Mouse (Mus musculus) MN1 (cell line): ENCODE results near the gene Rnf25.
A peak's percentile ranks its signal among the peaks of the same experiment; 100 is the strongest.

Experiments
- DNase-seq: peaks from one replicate; pipeline ENCODE4 v3.0.0-alpha.2; 2016; ENCODE audit warnings: low spot score

Rnf25 gene

DNA sequence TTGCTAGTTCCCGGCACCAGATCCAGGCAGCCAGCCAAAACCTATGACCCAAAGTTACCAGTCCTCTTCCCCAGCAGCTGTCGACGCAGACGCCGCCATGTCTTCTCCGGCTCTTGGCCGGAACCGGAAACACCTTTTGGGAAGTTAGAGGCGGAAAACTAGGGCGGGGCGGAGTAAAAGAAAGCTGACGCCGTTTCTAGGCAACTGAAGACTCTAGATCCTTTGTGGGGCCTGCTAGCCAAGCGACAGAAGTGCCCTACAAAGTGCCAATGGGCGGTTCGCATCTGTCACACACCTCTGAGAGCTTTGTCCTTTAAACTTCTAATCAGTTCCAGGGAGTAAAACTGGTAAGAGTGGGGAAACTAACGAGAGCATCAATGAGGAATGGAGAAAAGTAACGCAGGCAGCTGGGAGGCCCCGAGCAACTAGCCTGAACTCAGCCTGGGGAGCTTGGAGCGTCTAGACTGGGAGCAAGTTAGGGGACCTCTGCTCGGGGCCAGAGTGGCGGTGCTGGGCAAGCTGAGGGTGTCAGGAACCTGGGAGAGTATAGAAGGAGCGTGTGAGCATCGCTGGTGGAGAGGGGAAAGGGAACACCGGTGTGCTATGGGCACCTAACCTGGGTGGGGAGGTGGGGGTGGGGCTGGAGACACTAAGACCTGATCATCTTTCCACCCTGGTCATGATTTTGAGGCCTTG is at the start of gene Rnf25, which contains the start of gene Stk36:
TSS of gene Rnf25 (minus strand) at position 131 of the 696 bp plus-strand sequence.
TSS of gene Stk36 (plus strand) at position 179 of the 696 bp plus-strand sequence.
- peak; percentile 91 for DNase-seq

- peak; percentile 46 for DNase-seq
These were observed 42.7 kb upstream of the Rnf25 start for GRCm38 (mm10) chr1:74643926-74644325.

DNA sequence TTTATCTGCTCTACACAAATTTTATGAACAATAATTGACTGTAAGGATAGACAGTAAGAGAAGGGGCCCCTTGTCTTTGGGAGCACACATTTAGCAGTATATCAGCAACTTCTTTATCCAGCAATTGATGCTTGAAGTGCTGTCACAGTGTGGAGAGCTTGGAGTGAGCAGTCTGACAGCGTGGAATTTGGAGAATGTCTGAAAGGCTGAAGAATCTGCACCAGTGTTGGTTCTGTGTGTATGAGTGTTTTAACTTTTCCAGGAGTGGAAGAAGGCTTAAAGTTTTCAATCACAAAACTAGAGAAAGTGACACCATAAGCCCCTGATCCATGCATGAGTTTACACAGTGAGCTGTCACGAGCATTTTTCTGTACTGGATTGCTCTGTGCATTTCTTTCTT is 42.3 kb upstream of the Rnf25 start:
- DNase-seq = no peak

DNA sequence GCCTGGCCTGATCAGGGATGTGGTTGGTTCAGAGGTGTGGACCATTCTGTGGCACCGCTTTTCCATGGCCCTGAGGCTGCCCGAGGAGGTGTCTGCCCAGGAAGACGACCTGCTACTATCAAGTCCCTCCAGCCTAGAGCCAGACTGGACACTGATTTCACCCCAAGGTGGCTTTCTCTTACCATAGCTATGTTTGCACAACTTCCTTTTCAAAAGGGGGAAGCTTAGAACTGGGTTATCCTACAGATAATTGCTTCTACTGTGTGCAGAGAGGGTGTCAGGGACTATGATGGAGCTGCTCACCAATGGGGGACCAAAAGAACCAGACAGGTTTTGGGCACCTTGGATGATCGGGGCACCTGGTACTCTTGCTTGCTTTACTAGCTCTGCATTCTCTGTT is 31.5 kb upstream of the Rnf25 start:
- no peak for DNase-seq

DNA sequence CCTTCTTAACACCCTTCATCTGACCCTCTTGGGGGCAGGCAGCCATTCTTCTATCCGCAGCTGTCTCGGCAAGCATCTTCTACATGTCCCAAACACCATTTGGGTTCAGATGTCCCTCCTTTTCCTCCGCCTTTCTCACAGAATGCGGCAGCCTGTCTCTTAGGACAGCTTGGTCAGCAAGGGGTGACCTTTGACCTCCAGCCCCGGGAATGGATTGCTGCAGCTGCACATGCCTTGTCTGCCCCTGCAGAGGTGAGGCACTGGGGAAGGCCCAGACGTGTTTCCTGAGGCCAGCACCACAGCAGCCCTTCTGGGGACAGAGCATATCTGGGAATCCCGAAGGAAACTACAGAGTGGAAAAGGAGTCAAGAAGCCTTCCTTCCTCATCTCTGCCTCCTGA is 26.8 kb upstream of the Rnf25 start:
- no peak for DNase-seq

DNA sequence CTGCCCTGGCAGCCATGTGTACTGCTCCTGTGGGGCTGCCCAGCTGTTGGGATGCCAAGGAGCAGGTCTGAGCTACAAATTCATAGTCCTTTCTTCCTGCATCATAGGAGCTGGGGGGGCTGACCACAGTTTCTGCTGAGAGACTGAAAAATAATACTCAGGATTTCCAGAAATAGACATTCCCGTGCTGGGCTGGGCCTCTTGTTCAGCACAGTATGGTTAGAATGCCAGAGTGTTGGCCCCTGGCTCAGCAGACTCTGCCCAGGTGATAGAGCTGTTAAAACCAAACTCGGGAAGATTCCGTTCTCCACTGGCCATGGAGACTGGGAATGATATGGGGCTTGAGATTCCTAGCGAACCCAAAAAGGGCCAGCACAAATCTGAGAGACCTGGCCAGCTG is 24.9 kb upstream of the Rnf25 start:
- no peak for DNase-seq

- no peak for DNase-seq
These were observed 23.0 kb upstream of the Rnf25 start for GRCm38 (mm10) chr1:74624183-74624582.

DNA sequence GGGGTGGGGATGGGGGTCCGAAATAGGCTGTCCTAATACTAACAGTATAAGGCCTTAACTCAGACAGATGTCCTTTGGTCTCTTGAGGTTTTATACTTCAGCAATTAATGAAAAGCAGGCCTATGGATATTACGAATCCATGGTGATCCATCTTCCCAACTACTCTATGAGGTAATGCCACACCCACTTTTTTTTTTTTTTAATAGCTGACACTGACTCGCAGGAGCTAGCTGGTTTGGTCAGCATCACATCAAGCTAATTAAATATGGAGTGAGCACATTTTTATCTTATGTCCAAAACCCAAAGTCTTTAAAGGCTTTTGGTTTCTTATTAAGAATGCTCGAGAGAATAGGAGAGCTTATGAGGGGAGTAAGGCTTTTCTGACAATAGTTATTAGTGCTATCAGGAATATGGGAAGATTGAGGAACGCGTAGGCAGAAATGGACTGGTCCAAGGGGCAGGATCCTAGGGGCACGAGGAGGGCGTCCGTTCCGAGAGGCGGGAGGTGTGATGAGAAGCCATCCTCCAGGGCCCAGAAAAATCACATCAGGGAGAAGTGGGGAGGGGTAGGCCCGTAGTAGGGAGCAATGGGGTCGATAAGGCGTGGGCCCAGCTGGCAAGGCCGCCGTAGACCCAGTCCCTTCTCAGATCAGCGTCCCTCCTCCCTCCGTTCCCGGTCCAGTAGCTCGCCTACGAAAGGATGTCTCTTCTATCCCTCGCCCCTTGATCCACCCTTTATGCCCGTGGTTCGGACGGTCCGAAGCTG is 513 bp downstream of the Rnf25 start:
- DNase-seq = peak; percentile 83

- DNase-seq = no peak
These were observed 6.8 kb downstream of the Rnf25 start for GRCm38 (mm10) chr1:74594434-74594833.

- DNase-seq = peak; percentile 99
These were observed 13.3 kb downstream of the Rnf25 start, which contains the start of the genes Zfp142 and Bcs1l for GRCm38 (mm10) chr1:74587773-74588445. Zfp142 (minus strand) TSS chr1:74588246. Bcs1l (plus strand) TSS chr1:74588289.

DNA sequence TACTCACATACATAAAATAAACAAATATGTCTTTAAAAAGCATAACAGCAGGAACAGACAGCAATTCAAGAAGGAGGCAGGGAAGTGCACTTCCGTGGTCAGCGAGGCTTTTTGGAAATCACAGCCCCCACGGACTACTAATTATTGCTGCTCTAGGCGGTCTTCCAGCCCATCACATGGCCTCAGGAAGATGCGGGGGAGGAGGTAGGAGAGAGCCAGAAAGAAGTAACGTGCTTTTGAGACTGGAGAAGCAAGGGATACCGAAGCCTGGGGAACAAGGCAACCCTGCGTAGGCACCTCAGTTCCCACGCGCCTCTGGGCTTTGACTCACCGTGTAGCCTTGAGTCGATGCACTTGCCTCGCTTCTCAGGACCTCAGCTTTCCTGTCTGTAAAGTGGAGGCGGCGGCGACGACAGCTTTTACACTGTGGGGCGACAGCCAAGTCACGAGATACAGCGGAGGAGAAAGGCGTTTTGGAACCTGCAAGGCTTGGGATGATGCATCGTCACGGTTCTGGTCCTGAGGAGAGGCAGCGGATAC is 13.9 kb downstream of the Rnf25 start:
- DNase-seq = no peak

GRCm38 (mm10) chr1:74584616-74585398 is 16.4 kb downstream of the Rnf25 start:
- DNase-seq = no peak

GRCm38 (mm10) chr1:74582621-74583020 is 18.6 kb downstream of the Rnf25 start:
- DNase-seq = no peak

DNA sequence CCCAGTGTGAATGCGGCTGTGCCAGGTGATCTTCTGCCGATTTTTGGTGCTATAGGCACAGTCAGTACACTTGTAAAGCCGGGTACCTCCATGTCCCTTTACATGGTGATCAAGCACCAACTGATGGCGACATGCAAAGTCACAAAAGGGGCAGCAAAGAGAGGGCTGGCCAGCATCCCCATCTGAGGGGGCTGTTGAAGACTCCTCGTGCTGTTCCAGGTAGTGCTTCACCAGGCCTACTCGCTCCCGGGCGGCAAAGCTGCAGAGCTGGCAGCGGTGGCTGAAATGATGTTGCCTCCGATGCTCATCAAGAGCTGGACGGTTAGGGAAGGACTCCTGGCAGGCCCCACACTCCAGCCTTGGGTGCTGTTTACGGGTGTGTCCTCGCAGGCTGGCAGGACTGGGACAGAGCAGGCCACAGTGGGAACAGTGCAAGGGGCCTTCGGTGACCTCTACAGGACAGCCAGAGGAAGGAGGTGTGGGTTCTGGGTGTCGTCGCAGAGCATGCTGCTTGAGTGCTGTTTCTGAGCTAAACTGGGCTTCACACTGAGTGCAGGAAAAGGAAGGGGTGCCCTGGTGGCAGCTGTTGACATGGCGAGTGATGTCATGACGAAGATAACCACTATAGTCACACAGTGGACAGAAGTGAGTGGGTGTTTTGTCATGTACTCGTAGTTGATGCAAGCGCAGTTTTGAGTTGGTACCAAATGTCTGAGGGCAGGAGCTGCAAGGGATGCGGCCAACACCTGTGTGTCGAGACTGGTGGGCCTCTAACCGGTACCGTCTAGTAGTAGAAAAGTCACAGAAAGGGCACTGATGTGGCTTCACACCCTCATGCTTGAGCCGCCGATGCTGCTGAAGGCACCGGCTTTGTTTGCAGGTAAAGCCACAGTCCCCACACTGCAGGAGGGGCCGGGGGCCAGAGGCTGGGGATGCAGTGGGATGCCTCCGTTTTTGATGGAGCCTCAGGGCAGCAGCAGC is 31.2 kb downstream of the Rnf25 start:
- DNase-seq = no peak

- DNase-seq = no peak
These were observed 35.4 kb downstream of the Rnf25 start for GRCm38 (mm10) chr1:74565834-74566233.

- no peak for DNase-seq
These were observed 42.1 kb downstream of the Rnf25 start for GRCm38 (mm10) chr1:74559061-74559460.

- DNase-seq = no peak
These were observed 57.0 kb downstream of the Rnf25 start, which contains the start of gene Usp37 for GRCm38 (mm10) chr1:74544184-74544583. Usp37 (minus strand) TSS chr1:74544284.
